Mouse (Mus musculus): ENCODE results near the gene Ranbp17. TPM values are rescaled to one million over a fixed set of nuclear protein-coding genes. Genes with fewer than 3 reads are reported as not detected.
A peak's percentile ranks its signal among the peaks of the same experiment; 100 is the strongest.

Gene Ranbp17
- 5.7 and 6.7 TPM in 2 replicates for polyA plus RNA-seq (2015; fragmentation: Nextera tagmentation; extraction: Ambion mirVana)

DNA sequence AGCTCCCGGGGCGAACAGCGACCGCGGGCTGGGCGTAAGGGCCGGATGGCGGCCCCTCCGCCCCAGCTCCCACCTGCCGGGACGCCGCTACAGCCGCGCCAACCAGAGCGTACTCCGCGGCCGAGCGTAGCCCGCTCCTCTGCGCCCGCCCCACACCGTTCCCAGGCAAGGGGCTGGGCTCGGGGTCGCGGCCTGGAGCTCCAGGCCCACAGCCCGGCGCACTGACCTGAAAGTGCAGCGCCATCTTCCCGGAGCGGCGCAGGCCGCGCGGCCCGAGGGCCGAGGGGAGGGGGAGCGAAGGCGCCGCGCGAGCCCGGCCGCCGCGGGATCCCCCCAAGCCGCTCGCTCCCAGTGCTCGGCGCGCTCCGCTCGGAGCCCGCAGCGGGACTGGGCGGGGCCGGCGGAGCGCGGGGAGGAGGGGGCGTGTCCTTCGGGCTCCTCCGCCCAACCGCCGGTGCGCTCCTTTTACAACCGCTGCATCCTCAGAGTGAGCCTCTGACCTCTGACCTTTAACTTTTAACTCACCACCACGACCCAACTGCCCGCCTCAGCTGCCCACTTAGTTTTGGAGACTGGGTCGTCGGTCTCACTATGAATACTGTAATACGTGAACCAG, at the start of gene Ranbp17:
Ranbp17 (minus strand) TSS at position 371 of the 616 bp plus-strand sequence.
- peak within 1 kb of the TSS; percentile 87 for H3K4me3 ChIP-seq
- peak within 1 kb of the TSS; percentile 76 for H3K4me2 ChIP-seq (replicated peaks)
- no peaks in the 10 kb centered on the region for H3K9me3 ChIP-seq
- peak within 1 kb of the TSS; percentile 53; the same call in 1 of the 2 replicates for H3K27ac ChIP-seq
- 2% methylated on average over 53 of the region's 72 CpGs for WGBS
- peak; percentile 87 for ATAC-seq (ENCODE audit: low FRiP score, low read depth)
- H3K27me3 ChIP-seq: no peaks in the 10 kb centered on the region
- no peaks in the 10 kb centered on the region for H3K36me3 ChIP-seq
- no peaks in the 10 kb centered on the region for H3K4me1 ChIP-seq
- H3K9ac ChIP-seq: peak within 1 kb of the TSS; percentile 78

DNA sequence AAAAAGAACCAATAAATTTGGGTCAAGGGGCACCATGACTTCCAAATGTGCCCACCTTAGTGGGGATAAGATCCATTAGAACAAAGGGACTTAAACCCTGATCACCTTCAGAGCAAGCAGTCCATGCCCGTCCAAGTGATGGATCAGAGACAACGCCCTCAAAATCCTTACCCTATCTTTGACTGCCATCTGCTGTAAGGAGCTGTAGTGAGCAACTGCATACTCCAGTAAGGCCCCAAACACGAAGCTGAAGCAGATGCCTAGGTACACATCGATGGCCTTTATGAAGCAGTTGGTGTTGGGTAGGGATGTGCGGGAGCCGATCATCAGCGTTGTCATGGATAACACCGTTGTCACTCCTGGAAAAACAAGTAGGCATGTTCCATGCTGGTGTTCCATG, 40.6 kb upstream of the Ranbp17 start:
- Histone ChIP-seq H3K27me3 (no peaks in the 10 kb centered on the region), H3K4me3 (no peak overlapping the region), H3K4me1 (no peaks in the 10 kb centered on the region), H3K9ac (no peak overlapping the region), H3K9me3 (no peaks in the 10 kb centered on the region), H3K27ac (no peak overlapping the region), H3K36me3 (no peaks in the 10 kb centered on the region), H3K4me2 (replicated peaks) (no peak overlapping the region)
- WGBS: 80% methylated on average over 8 of the region's 8 CpGs
- no peak for ATAC-seq (ENCODE audit: low FRiP score, low read depth)

DNA sequence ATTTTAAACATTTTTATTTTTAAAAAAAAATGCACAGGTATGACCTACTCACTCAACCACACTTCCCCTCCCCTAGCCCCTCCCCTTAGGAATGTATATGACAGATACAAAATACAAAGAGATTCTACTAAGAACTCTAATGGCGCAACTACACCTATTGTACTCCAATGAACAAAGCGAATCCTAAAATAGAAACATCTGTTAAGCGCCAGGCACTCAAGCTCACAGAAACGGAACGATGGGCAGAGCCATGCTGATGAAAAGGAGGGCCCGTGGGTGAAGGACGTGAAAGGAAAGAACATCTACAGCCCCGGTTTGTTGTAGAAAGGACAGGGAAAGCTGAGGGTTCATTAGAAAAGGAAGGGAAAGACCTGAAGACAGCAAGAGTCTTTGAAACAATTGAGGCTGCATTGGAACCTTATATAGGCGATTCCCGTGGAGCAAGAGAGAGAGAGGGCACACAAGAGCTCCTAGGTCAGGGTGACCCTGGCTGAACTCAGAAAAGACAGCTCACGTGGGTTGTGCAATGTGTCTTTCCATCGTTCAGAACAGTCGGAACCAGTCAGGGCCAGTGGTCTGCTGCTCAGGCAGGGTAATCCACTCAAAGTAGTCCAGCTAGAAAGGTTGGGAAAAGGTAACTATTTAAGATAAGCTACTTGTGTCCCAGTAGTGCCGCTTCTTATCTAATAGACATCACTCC, 37.5 kb upstream of the Ranbp17 start:
- H3K27me3 ChIP-seq: no peaks in the 10 kb centered on the region
- no peaks in the 10 kb centered on the region for H3K9me3 ChIP-seq
- H3K4me2 ChIP-seq (replicated peaks): no peak overlapping the region
- WGBS: 80% methylated on average over 14 of the region's 14 CpGs
- ATAC-seq (ENCODE audit: low FRiP score, low read depth): no peak
- H3K4me1 ChIP-seq: no peaks in the 10 kb centered on the region
- no peak overlapping the region for H3K9ac ChIP-seq
- H3K27ac ChIP-seq: no peak overlapping the region
- no peak overlapping the region for H3K4me3 ChIP-seq
- H3K36me3 ChIP-seq: no peaks in the 10 kb centered on the region

DNA sequence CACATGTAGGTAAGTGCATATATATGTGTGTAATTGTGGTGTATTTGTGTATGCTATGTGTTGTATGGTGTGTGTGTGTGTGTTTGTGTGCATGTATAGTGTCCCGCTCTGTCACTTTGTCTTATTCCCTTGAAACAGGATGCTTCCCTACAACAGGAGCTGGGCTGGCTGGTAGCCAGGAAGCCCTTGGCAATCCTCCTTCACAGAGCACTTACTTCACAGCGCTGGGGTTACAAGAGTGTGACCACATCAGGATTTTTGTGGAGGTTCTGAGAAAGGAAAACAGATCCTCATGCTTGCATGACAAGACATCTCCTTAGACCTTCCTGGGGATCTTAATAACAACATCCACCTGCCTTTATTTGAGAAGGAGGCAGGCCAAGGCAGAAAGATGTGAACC, 33.8 kb upstream of the Ranbp17 start:
- no peaks in the 10 kb centered on the region for H3K36me3 ChIP-seq
- H3K27me3 ChIP-seq: no peaks in the 10 kb centered on the region
- H3K27ac ChIP-seq: no peak overlapping the region
- H3K9ac ChIP-seq: no peak overlapping the region
- H3K4me2 ChIP-seq (replicated peaks): no peak overlapping the region
- no peaks in the 10 kb centered on the region for H3K4me1 ChIP-seq
- 80% methylated on average over 2 of the region's 2 CpGs for WGBS
- no peak for ATAC-seq (ENCODE audit: low FRiP score, low read depth)
- H3K4me3 ChIP-seq: no peak overlapping the region
- H3K9me3 ChIP-seq: no peaks in the 10 kb centered on the region

DNA sequence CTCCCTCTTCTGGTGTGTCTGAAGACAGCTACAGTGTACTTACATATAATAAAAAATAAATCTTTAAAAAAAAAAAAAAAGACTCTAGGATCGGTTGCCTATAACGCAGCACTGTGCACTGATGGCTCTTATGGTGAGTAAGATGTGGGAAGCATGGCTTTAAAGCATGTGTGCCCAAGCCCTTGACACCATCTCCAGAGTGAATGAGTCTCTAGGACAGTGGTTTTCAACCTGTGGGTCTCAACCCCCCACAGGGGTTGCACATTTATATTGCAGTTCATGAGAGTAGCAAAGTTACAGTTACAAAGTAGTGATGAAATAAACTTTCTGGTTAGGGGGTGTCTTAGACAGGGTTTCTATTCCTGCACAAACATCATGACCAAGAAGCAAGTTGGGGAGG, 31.4 kb upstream of the Ranbp17 start:
- H3K27me3 ChIP-seq: no peaks in the 10 kb centered on the region
- no peak overlapping the region for H3K27ac ChIP-seq
- ATAC-seq (ENCODE audit: low FRiP score, low read depth): no peak
- H3K36me3 ChIP-seq: no peaks in the 10 kb centered on the region
- H3K9me3 ChIP-seq: no peaks in the 10 kb centered on the region
- H3K4me2 ChIP-seq (replicated peaks): no peak overlapping the region
- H3K9ac ChIP-seq: no peak overlapping the region
- WGBS: 93% methylated on average over 2 of the region's 2 CpGs
- H3K4me1 ChIP-seq: no peaks in the 10 kb centered on the region
- H3K4me3 ChIP-seq: no peak overlapping the region

DNA sequence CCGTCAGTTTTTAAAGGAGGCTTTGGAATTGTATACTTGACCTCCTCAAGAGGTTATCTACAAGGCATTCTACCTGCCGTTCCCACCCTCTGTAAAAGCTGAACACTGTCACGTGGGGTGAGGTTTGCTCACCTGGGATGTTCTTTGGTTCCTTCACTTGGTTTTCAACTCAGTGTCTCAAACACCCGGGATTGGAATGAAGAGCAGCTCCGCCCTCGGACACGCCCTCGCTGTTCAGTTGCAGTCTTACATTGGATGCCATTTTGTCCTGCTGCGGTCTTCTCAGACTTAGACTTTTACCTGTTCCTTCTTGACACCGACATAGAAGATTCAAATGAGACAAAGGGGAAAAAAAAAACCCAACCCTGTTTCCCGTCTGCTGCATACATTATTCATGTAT, 30.6 kb upstream of the Ranbp17 start:
- ATAC-seq (ENCODE audit: low FRiP score, low read depth): no peak
- WGBS: 65% methylated on average over 10 of the region's 11 CpGs
- Histone ChIP-seq H3K27me3 (no peaks in the 10 kb centered on the region), H3K36me3 (no peaks in the 10 kb centered on the region), H3K27ac (no peak overlapping the region), H3K9ac (no peak overlapping the region), H3K9me3 (no peaks in the 10 kb centered on the region), H3K4me1 (no peaks in the 10 kb centered on the region), H3K4me2 (replicated peaks) (no peak overlapping the region), H3K4me3 (no peak overlapping the region)

DNA sequence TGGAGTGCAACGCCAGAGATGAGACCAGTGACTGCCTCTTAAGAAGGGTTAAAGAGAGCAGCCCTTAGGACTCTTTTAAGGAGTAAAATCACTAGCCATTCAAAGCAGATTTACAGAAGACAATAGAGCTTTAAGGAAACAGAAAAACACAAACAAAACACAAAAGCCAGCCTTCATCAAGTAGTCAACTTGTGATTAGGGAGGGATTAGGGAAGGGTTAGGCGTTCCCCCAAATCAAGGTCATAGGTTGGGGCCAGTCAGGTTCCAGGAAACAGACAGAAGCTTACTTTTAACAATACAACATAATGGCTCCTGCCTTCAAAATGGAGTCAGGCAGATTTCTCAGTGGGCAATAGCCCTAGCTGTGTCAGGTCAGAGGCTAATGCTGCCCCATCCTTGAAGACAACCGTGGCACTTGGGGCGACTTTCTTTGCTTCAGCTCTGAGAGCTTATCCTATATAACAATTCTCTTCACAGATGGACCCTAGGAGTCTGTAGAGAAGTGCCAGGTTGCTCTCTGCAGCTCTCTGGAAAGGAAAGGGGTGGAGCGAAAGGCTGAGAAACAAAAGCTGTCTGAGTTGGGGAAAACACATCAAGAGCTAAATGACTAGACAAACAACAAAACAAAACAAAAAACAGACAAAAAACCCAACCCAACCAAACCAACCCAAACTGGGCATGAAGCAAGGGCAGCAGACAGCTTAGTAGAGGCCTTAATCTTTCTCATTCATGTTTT, 24.0 kb upstream of the Ranbp17 start:
- 83% methylated on average over 5 of the region's 5 CpGs for WGBS
- ATAC-seq (ENCODE audit: low FRiP score, low read depth): no peak
- Histone ChIP-seq H3K9ac (no peak overlapping the region), H3K4me3 (no peak overlapping the region), H3K36me3 (no peaks in the 10 kb centered on the region), H3K4me1 (no peaks in the 10 kb centered on the region), H3K9me3 (no peaks in the 10 kb centered on the region), H3K27me3 (no peaks in the 10 kb centered on the region), H3K27ac (no peak overlapping the region), H3K4me2 (replicated peaks) (no peak overlapping the region)

DNA sequence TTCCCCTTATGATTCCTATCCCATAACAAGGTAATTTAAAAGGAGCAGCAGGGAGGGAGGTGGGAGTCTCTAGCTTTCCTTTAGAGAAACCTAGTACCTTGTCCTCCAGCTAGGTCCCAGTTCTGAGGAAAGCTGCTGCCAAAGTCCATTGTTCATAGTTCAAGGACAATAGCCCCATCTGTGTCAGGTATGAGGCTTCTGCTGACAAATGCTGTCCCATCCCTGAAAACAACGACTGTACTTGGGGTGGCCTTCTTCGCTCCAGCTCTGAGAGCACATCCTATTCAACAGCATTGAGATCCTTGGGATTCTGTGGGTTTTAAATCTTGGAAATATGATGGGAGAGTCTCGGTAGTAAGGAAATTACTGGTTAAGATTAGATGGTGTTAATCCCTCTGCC, 23.1 kb upstream of the Ranbp17 start:
- Histone ChIP-seq H3K9me3 (no peaks in the 10 kb centered on the region), H3K4me1 (no peaks in the 10 kb centered on the region), H3K36me3 (no peaks in the 10 kb centered on the region), H3K9ac (no peak overlapping the region), H3K4me3 (no peak overlapping the region), H3K27me3 (no peaks in the 10 kb centered on the region), H3K4me2 (replicated peaks) (no peak overlapping the region), H3K27ac (no peak overlapping the region)
- 86% methylated on average over 3 of the region's 3 CpGs for WGBS
- ATAC-seq (ENCODE audit: low FRiP score, low read depth): no peak

DNA sequence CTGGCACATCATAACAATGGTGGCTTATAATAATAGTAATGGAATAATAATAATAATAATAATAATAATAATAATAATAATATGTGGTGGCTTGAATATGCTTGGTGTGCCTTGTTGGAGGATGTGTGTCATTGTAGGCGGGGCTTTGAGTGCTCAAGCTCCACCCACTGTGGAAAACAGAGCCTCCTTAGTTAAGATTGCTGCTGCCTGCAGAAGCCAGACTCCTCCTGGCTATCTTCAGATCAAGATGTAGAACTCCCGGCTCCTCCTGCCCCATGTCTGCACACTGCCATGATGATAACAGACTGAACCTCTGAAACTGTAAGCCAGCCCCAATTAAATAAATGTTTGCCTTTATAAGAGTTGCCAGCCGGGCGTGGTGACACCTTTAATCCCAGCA, 21.0 kb upstream of the Ranbp17 start:
- no peaks in the 10 kb centered on the region for H3K27me3 ChIP-seq
- no peaks in the 10 kb centered on the region for H3K9me3 ChIP-seq
- H3K36me3 ChIP-seq: no peaks in the 10 kb centered on the region
- ATAC-seq (ENCODE audit: low FRiP score, low read depth): no peak
- no peak overlapping the region for H3K4me3 ChIP-seq
- H3K27ac ChIP-seq: no peak overlapping the region
- H3K4me2 ChIP-seq (replicated peaks): no peak overlapping the region
- no peak overlapping the region for H3K9ac ChIP-seq
- WGBS: 89% methylated on average over 4 of the region's 4 CpGs
- no peaks in the 10 kb centered on the region for H3K4me1 ChIP-seq

DNA sequence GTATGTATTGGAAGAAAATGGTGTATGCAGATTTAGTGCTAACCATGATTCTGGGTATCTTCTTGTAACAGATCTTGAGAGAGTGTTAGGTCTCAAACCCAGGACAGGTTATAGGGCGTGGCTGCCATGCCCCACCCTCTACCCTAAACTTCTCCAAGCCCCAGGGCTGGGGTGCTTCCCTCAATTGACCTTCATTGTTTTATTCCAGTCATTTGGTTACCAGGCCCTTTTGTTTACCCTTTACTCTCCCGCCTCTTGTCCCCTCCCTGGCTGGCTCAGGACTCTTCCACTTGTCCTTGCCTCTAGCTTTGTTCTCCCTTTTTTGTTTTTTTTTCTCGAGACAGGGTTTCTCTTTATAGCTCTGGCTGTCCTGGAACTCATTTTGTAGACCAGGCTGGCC, 20.0 kb upstream of the Ranbp17 start:
- H3K4me3 ChIP-seq: no peak overlapping the region

DNA sequence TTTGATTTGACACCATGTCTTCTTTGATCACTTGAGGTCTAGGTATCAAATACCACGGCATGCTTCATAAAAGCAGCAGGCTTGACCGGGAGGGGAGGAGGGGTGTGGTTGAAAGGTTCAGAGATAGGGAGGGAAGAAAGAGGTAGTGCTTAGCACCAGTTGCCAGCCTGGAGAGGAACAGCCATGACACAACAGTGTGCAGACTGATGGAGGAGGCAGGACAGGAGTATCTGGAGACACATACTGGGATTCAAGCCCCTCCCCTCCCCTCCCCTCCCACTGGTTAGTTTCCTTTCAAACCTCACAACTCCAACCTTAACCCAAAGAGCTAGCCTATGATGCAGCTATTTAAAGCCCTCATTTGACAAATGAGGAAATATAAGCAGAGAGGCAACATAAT, 16.0 kb upstream of the Ranbp17 start:
- no peak for ATAC-seq (ENCODE audit: low FRiP score, low read depth)
- Histone ChIP-seq H3K9me3 (no peaks in the 10 kb centered on the region), H3K9ac (no peak overlapping the region), H3K4me2 (replicated peaks) (no peak overlapping the region), H3K4me1 (peaks cover 7% of the 10 kb centered on the region), H3K27ac (no peak overlapping the region), H3K4me3 (no peak overlapping the region), H3K36me3 (no peaks in the 10 kb centered on the region), H3K27me3 (no peaks in the 10 kb centered on the region)
- 21% methylated on average over 2 of the region's 2 CpGs for WGBS

More for the DNA sequence above, 20.0 kb upstream of the Ranbp17 start:
- ATAC-seq (ENCODE audit: low FRiP score, low read depth): no peak
- WGBS: 66% methylated on average over 3 of the region's 3 CpGs
- no peaks in the 10 kb centered on the region for H3K27me3 ChIP-seq
- H3K4me2 ChIP-seq (replicated peaks): no peak overlapping the region
- H3K27ac ChIP-seq: no peak overlapping the region
- no peaks in the 10 kb centered on the region for H3K4me1 ChIP-seq
- H3K9me3 ChIP-seq: no peaks in the 10 kb centered on the region
- no peaks in the 10 kb centered on the region for H3K36me3 ChIP-seq
- H3K9ac ChIP-seq: no peak overlapping the region

DNA sequence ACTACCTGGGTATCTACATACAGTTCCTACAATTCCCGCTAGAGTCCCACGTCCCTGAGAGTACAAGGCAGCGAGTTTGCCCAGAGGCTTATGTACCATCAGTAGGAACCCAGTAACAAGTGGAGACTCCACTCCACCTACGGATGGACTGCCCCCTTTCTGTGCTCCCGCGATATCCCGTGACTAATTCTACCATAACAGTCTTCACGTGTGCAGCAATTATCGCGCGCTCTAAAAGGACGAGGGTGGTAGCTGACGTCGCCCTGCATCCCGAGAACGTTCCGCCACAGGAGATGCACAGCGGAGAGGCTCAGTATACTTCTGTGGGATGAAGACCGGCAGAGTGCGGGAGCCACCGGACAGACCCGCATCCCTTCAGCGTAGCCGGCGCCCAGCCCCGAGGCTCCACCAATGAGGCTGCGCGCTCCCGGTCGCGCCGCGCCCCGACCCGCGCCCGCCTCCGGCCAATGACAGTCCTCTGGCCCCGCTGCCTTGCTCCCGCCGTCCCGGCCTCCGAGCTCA, 631 bp downstream of the Ranbp17 start:
- under 1% methylated on average over 40 of the region's 43 CpGs for WGBS
- Histone ChIP-seq H3K27me3 (no peaks in the 10 kb centered on the region), H3K9ac (peak overlapping the region; percentile 78), H3K27ac (peak overlapping the region; percentile 53; the same call in 1 of the 2 replicates), H3K4me1 (no peaks in the 10 kb centered on the region), H3K4me2 (replicated peaks) (peak overlapping the region; percentile 76), H3K36me3 (no peaks in the 10 kb centered on the region), H3K4me3 (peak overlapping the region; percentile 87), H3K9me3 (no peaks in the 10 kb centered on the region)
- ATAC-seq (ENCODE audit: low FRiP score, low read depth): peak; percentile 91
